Mouse (Mus musculus): ENCODE results near the gene Lyz2. TPM values are rescaled to one million over a fixed set of nuclear protein-coding genes. Genes with fewer than 3 reads are reported as not detected.

Lyz2 gene
- total and polyA plus RNA-seq, 2 experiments from 2014 or later: 10.2 to 25.6 TPM

GRCm38 (mm10) chr10:117229826-117230225 is 52.3 kb downstream of the Lyz2 start:
- Histone ChIP-seq H3K4me2 (ENCODE audit: low read depth) (no peak overlapping the region), H3K4me1 (ENCODE audit: insufficient read depth) (no peaks in the 10 kb centered on the region), H3K36me3 (ENCODE audit: insufficient read depth) (no peaks in the 10 kb centered on the region), H3K4me3 (ENCODE audit: low read depth, low read length) (no peak overlapping the region), H3K27ac (ENCODE audit: low read depth, low read length) (no peak overlapping the region), H3K9me3 (ENCODE audit: low read length) (no peaks in the 10 kb centered on the region), H3K27me3 (ENCODE audit: insufficient read depth, low read length) (no peaks in the 10 kb centered on the region; the same call in 1 of the 2 replicates), H3K9ac (no peak overlapping the region)
- ATAC-seq: 0 out of 2 replicates have a peak, but pooled peaks have one; percentile 34
- 71% methylated on average over 16 of the region's 16 CpGs for WGBS
- no peak for DNase-seq
- TF ChIP-seq CTCF (IDR thresholded peaks at IDR 0.05; ENCODE audit: low read depth): no peak

Other genes with a start within 250 kb of the Lyz2 start
- gene Lrrc10, start 237.0 kb downstream of the Lyz2 start, total RNA-seq (2014; rRNA removed): not detected in 2 replicates
- 0.13 TPM in 1 of 2 replicates, not detected in the other for gene Lrrc10, start 237.0 kb downstream of the Lyz2 start, polyA plus RNA-seq (2015; fragmentation: Nextera tagmentation; extraction: Ambion mirVana)
- gene Cct2, start 218.5 kb downstream of the Lyz2 start, total RNA-seq (2014; rRNA removed): 399 and 404 TPM in 2 replicates
- gene Cct2, start 218.5 kb downstream of the Lyz2 start, polyA plus RNA-seq (2015; fragmentation: Nextera tagmentation; extraction: Ambion mirVana): 240 and 249 TPM in 2 replicates
- 17.0 and 28.7 TPM in 2 replicates for gene Frs2, start 133.8 kb downstream of the Lyz2 start, total RNA-seq (2014; rRNA removed)
- gene Frs2, start 133.8 kb downstream of the Lyz2 start, polyA plus RNA-seq (2015; fragmentation: Nextera tagmentation; extraction: Ambion mirVana): 11.3 and 17.2 TPM in 2 replicates
- 90.9 and 92.3 TPM in 2 replicates for gene Yeats4, start 57.8 kb downstream of the Lyz2 start, total RNA-seq (2014; rRNA removed)
- 96.8 and 104 TPM in 2 replicates for gene Yeats4, start 57.8 kb downstream of the Lyz2 start, polyA plus RNA-seq (2015; fragmentation: Nextera tagmentation; extraction: Ambion mirVana)
- not detected in 2 replicates for gene 9530003J23Rik, start 43.6 kb downstream of the Lyz2 start, total RNA-seq (2014; rRNA removed)
- 0.13 and 0.21 TPM in 2 replicates for gene 9530003J23Rik, start 43.6 kb downstream of the Lyz2 start, polyA plus RNA-seq (2015; fragmentation: Nextera tagmentation; extraction: Ambion mirVana)
- not detected in 2 replicates for gene Lyz1, start 10.5 kb upstream of the Lyz2 start, total RNA-seq (2014; rRNA removed)
- gene Lyz1, start 10.5 kb upstream of the Lyz2 start, polyA plus RNA-seq (2015; fragmentation: Nextera tagmentation; extraction: Ambion mirVana): 0.16 TPM in 1 of 2 replicates, not detected in the other
- gene Cpsf6, start 97.7 kb upstream of the Lyz2 start, total RNA-seq (2014; rRNA removed): 135 and 155 TPM in 2 replicates
- gene Cpsf6, start 97.7 kb upstream of the Lyz2 start, polyA plus RNA-seq (2015; fragmentation: Nextera tagmentation; extraction: Ambion mirVana): 70.1 and 88.9 TPM in 2 replicates

Measured in forebrain, postnatal 0 days (tissue).